In the genomic region with DNA sequence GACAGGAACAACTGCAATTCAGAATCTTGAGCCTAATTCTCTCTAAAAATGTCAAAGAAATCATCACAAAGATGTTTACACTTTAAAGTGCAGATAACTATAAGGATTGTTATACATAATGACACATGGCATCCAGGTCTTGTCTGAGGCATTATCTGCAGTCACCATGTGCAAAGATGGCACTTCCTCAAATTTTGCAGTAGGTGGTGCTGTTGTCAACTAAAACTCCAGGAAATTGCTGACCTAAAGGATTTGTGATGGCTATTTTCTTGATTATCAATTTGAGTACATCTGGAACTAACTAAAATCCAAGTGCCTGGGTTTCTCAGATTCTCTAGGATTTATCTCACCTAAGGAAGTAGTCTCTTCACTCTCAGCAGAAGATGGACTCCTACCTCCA, we compare ENCODE assay signal across 10 mouse cellular contexts. TPM values are rescaled to one million over a fixed set of nuclear protein-coding genes. Genes with fewer than 3 reads are reported as not detected.
A peak's percentile ranks its signal among the peaks of the same experiment; 100 is the strongest.
DNase-seq lines count a peak whose midpoint lies in the region; ATAC-seq and TF ChIP-seq lines count a peak whose summit lies in the region.
"Had no signal": no experiment of that assay in that cellular context is flagged by ENCODE, and none has a peak within 500 bp of the region (broad histone marks: within the 10 kb centered on the region; RNA-seq: fewer than 3 reads in every experiment).

No protein-coding gene starts in this region.

- H3K79me2 ChIP-seq in liver, adult 2 months (ENCODE audit: control insufficient read depth, insufficient read depth, low read length), result no peaks in the 10 kb centered on the region

- no peak for TF ChIP-seq CTCF in liver, adult 2 months (IDR thresholded peaks at IDR 0.05; ENCODE audit: low read depth, low read length)
- TF ChIP-seq CTCF in brain, embryonic 14.5 days (IDR thresholded peaks at IDR 0.05; ENCODE audit: borderline replicate concordance, extremely low read depth, insufficient read depth, insufficient read length), result peak; percentile 60; the same call in 1 of the 2 replicates

- H3K4me1 ChIP-seq in forebrain, embryonic 11.5 days (replicated peaks; ENCODE audit: control insufficient read depth, insufficient read depth, low read length), result no peaks in the 10 kb centered on the region
- H3K4me1 ChIP-seq in forebrain, embryonic 13.5 days, result no peaks in the 10 kb centered on the region
- no peaks in the 10 kb centered on the region for H3K4me1 ChIP-seq in liver, adult 2 months (ENCODE audit: control insufficient read depth, insufficient read depth, low read length)
- H3K4me1 ChIP-seq in liver, embryonic 11.5 days (replicated peaks; ENCODE audit: control insufficient read depth, insufficient read depth, low read length), result no peaks in the 10 kb centered on the region

- H3K36me3 ChIP-seq in forebrain, embryonic 11.5 days (ENCODE audit: control insufficient read depth, insufficient read depth, low read length), result no peaks in the 10 kb centered on the region
- no peaks in the 10 kb centered on the region for H3K36me3 ChIP-seq in forebrain, embryonic 13.5 days (ENCODE audit: poor library complexity, severe bottlenecking)
- H3K36me3 ChIP-seq in liver, adult 2 months (ENCODE audit: control insufficient read depth, insufficient read depth, low read length), result no peaks in the 10 kb centered on the region
- H3K36me3 ChIP-seq in liver, embryonic 11.5 days (ENCODE audit: control insufficient read depth, insufficient read depth, low read length), result no peaks in the 10 kb centered on the region

- DNase-seq in forebrain, embryonic 11.5 days (ENCODE audit: low spot score), result no peak
- peak; percentile 23 for DNase-seq in liver, adult 2 months (ENCODE audit: extremely low read depth, low read depth, low spot score)
- DNase-seq in liver, embryonic 11.5 days (ENCODE audit: low spot score), result no peak
- DNase-seq in brain, embryonic 14.5 days (ENCODE audit: low read depth), result peak; percentile 62
- DNase-seq in ovary, postnatal 10 days (ENCODE audit: low spot score), result no peak
- DNase-seq in gastrocnemius, postnatal 4 days (ENCODE audit: low spot score in 2 of 2), result no peak

- H3K27ac ChIP-seq in forebrain, embryonic 11.5 days (ENCODE audit: low read depth, low read length), result no peak overlapping the region
- no peak overlapping the region for H3K27ac ChIP-seq in forebrain, embryonic 13.5 days
- no peak overlapping the region for H3K27ac ChIP-seq in liver, adult 2 months (replicated peaks; ENCODE audit: insufficient read depth, low read depth, low read length)
- H3K27ac ChIP-seq in liver, embryonic 11.5 days (ENCODE audit: low read depth, low read length), result no peak overlapping the region

- TF ChIP-seq POLR2A in liver, adult 2 months (IDR thresholded peaks at IDR 0.05; ENCODE audit: extremely low read depth, insufficient read depth, low read length), result no peak
- TF ChIP-seq POLR2A in brain, embryonic 14.5 days (IDR thresholded peaks at IDR 0.05; ENCODE audit: borderline replicate concordance, extremely low read depth, insufficient read depth, insufficient read length, poor library complexity, severe bottlenecking), result no peak

- H3K4me2 ChIP-seq in forebrain, embryonic 11.5 days (ENCODE audit: low read depth, low read length, severe bottlenecking), result no peak overlapping the region
- no peak overlapping the region for H3K4me2 ChIP-seq in forebrain, embryonic 13.5 days
- H3K4me2 ChIP-seq in liver, embryonic 11.5 days, result no peak overlapping the region

- H3K9ac ChIP-seq in forebrain, embryonic 11.5 days (ENCODE audit: low read length), result no peak overlapping the region
- H3K9ac ChIP-seq in forebrain, embryonic 13.5 days, result no peak overlapping the region
- no peak overlapping the region for H3K9ac ChIP-seq in liver, adult 2 months (ENCODE audit: low read depth, low read length)
- H3K9ac ChIP-seq in liver, embryonic 11.5 days (ENCODE audit: low read depth, low read length), result no peak overlapping the region

- 0 out of 2 replicates have a peak, but pooled peaks have one; percentile 39 for ATAC-seq in forebrain, embryonic 11.5 days (replicated peaks; ENCODE audit: low FRiP score)
- no peak for ATAC-seq in forebrain, embryonic 13.5 days
- no peak for ATAC-seq in liver, embryonic 11.5 days (replicated peaks; ENCODE audit: low FRiP score)
- peak; percentile 89 for ATAC-seq in megakaryocyte progenitor cell, adult 5-6 weeks (replicated peaks; ENCODE audit: poor library complexity)
- ATAC-seq: CD4-positive, CD25-positive, alpha-beta regulatory T cell, adult 4 months had no signal

- no peak overlapping the region for H3K4me3 ChIP-seq in forebrain, embryonic 11.5 days (ENCODE audit: low read depth, low read length)
- H3K4me3 ChIP-seq in forebrain, embryonic 13.5 days, result no peak overlapping the region
- no peak overlapping the region for H3K4me3 ChIP-seq in liver, adult 2 months (ENCODE audit: insufficient read depth, low read depth, low read length)
- no peak overlapping the region for H3K4me3 ChIP-seq in liver, embryonic 11.5 days (ENCODE audit: low read depth, low read length)

- H3K27me3 ChIP-seq in forebrain, embryonic 11.5 days (ENCODE audit: control insufficient read depth, insufficient read depth, low read length), result no peaks in the 10 kb centered on the region
- H3K27me3 ChIP-seq in forebrain, embryonic 13.5 days, result no peaks in the 10 kb centered on the region
- no peaks in the 10 kb centered on the region for H3K27me3 ChIP-seq in liver, adult 2 months (ENCODE audit: control insufficient read depth, insufficient read depth, low read length)
- H3K27me3 ChIP-seq in liver, embryonic 11.5 days (replicated peaks; ENCODE audit: control insufficient read depth, insufficient read depth, low read length), result no peaks in the 10 kb centered on the region

- no peaks in the 10 kb centered on the region for H3K9me3 ChIP-seq in forebrain, embryonic 11.5 days (ENCODE audit: control insufficient read depth, low read length)
- H3K9me3 ChIP-seq in forebrain, embryonic 13.5 days (replicated peaks), result no peaks in the 10 kb centered on the region
- no peaks in the 10 kb centered on the region for H3K9me3 ChIP-seq in liver, embryonic 11.5 days (ENCODE audit: control insufficient read depth, low read length)

RNA-seq across cellular contexts. Expression of gene Olfr722, which starts 41.4 kb away (rescaled TPM):
- polyA plus RNA-seq in forebrain, embryonic 11.5 days (2014; fragmentation: Nextera tagmentation; extraction: Ambion mirVana), result not detected in 2 replicates
- not detected in 2 replicates for polyA plus RNA-seq in forebrain, embryonic 13.5 days (2015; fragmentation: Nextera tagmentation; extraction: Ambion mirVana)
- total RNA-seq in liver, adult 2 months (2014; rRNA removed), result not detected in 2 replicates
- not detected in 2 replicates for polyA plus RNA-seq in liver, adult 2 months (2012; rRNA removed)
- not detected in 2 replicates for polyA plus RNA-seq in liver, embryonic 11.5 days (2014; fragmentation: Nextera tagmentation; extraction: Ambion mirVana)
- polyA plus RNA-seq in brain, embryonic 14.5 days (2012; rRNA removed), result not detected in 2 replicates
- total RNA-seq in megakaryocyte progenitor cell, adult 5-6 weeks (2015), result not detected in 2 replicates
- not detected in 2 replicates for total RNA-seq in megakaryocyte progenitor cell, adult 5-6 weeks (2017)
- total RNA-seq in gastrocnemius, postnatal 4 days (2021), result not detected
- polyA plus RNA-seq: CD4-positive, CD25-positive, alpha-beta regulatory T cell, adult 4 months; stomach, embryonic 16.5 days had no signal

Comparison
In these comparisons a context has a peak if more than half of its experiments do, and no peak if none do; other contexts are left out.
1. ATAC-seq: peak in forebrain, embryonic 11.5 days (single experiment) and megakaryocyte progenitor cell, adult 5-6 weeks (single experiment); none in forebrain, embryonic 13.5 days (single experiment) and liver, embryonic 11.5 days (single experiment).
2. DNase-seq: peak in liver, adult 2 months (single experiment) and brain, embryonic 14.5 days (single experiment); none in forebrain, embryonic 11.5 days (single experiment), liver, embryonic 11.5 days (single experiment), ovary, postnatal 10 days (single experiment) and gastrocnemius, postnatal 4 days (0 of 2).